Mouse (Mus musculus) ES-E14 (cell line): Measurements from ENCODE around the gene Osbpl6.

Experiments
- HCFC1 ChIP-seq: IDR thresholded peaks from 2 replicates; pipeline ENCODE4 v1.6.1; 2012; ENCODE audit warnings: low read length, inconsistent platforms, borderline replicate concordance; ENCODE audit not compliant: insufficient read depth
- ZNF384 ChIP-seq: IDR thresholded peaks from 2 replicates; pipeline ENCODE4 v1.6.1; 2012; ENCODE audit warnings: low read depth, low read length, inconsistent platforms

- no peak for TF ChIP-seq HCFC1
- TF ChIP-seq ZNF384: no peak
These were observed 98.0 kb downstream of the Osbpl6 start for GRCm38 (mm10) chr2:76504122-76504839.
